Mouse (Mus musculus) cerebellum, postnatal 25 days (tissue): ENCODE measurements around the gene Scly.

Experiments
- DNase-seq, 2 experiments: peaks; one replicate each; pipeline ENCODE4 v3.0.0; 2021; ENCODE audit warnings: mixed read lengths in 2 of 2

Scly gene

GRCm38 (mm10) chr1:91365816-91366214 lies 67.7 kb downstream of the Scly start:
- no peak for DNase-seq

GRCm38 (mm10) chr1:91366215-91367108 lies 68.3 kb downstream of the Scly start, which contains the start of gene Erfe:
Gene Erfe, plus strand, starts transcription at chr1:91366430.
- peak; percentile 39 to 67 for DNase-seq

GRCm38 (mm10) chr1:91367295-91367694 lies 69.2 kb downstream of the Scly start:
- DNase-seq, result no peak

DNA sequence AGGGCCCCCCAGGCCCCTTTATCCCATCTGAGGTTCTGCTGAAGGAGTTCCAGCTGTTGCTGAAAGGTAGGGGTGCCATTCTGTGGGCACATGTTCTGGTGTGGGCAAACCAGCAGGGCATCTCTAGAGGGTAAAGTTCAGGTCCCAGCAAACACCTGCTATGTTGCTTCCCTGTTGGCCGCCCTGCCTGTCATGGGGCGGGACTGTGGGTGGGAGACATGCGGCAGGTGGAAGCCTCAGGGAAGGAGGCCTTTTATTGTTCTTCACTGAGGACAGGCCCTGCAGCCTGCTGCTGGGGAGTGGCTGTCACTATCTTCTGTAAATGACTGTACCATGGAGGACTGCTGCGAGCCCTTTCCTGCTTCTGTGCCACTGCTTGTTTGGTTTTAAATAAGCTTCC lies 71.3 kb downstream of the Scly start:
- DNase-seq, result no peak

DNA sequence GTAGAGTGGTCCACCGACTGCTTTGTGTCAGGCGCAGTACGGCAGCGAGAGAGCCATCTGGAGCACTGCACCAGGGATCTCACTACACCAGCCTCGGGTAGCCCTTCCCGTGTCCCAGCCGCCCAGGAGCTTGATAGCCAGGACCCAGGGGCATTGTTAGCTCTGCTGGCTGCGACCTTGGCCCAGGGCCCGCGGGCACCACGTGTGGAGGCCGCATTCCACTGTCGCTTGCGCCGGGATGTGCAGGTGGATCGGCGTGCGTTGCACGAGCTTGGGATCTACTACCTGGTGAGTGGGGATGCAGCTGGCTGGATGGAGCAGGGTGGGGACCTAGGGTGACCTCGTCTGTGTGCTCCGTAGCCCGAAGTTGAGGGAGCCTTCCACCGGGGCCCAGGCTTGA lies 71.9 kb downstream of the Scly start:
- DNase-seq, result no peak
